Mouse (Mus musculus) brain, embryonic 14.5 days (tissue): ENCODE measurements at regions not wholly inside any gene's neighbourhood (a gene's known extent, or its start where the extent isn't known, plus 50 kb on each side); places are given as distances from the start of the nearest gene placed in this dataset.

Experiments
- DNase-seq: peaks from one replicate; pipeline ENCODE4 v3.0.0-alpha.2; 2011; ENCODE audit warnings: low read depth
- CTCF ChIP-seq: fragments of 200-500 bp; IDR thresholded peaks from 2 replicates; pipeline ENCODE4 v1.5.1; 2012; ENCODE audit warnings: inconsistent platforms, mild to moderate bottlenecking, moderate library complexity, borderline replicate concordance; ENCODE audit not compliant: insufficient read depth, insufficient read length; ENCODE audit errors: extremely low read depth
- POLR2A ChIP-seq: fragments of 200-500 bp; IDR thresholded peaks from 2 replicates; pipeline ENCODE4 v1.6.1; 2012; ENCODE audit warnings: mild to moderate bottlenecking, inconsistent platforms, borderline replicate concordance; ENCODE audit not compliant: poor library complexity, insufficient read depth, insufficient read length, severe bottlenecking; ENCODE audit errors: extremely low read depth

DNA sequence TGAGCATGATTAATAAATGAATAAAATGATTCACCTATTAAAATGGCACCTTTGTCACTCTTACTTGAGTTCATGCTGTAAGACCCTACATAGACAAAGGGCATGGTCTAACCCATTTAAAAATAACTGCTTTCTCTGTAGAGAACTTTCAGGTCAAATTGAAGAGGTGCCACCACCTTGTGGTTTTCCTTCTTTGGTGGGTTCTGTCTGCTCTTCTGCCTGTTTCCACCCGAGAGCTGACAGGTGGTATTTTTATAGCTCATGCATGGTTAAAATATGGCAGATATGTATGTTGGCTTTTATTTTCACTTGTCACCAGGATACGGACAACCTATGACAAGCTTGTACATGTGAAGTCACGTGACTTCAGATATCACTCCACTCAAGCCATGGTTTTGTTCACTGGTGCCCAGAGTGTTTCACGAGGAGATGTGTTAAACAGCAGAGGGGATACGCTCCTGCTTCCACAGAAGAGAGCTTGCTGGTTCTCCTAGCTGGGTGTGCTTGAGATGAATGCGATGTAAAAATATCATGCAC lies 794.3 kb upstream of the Car8 start:
- DNase-seq: no peak
- no peak for TF ChIP-seq CTCF
- no peak for TF ChIP-seq POLR2A

DNA sequence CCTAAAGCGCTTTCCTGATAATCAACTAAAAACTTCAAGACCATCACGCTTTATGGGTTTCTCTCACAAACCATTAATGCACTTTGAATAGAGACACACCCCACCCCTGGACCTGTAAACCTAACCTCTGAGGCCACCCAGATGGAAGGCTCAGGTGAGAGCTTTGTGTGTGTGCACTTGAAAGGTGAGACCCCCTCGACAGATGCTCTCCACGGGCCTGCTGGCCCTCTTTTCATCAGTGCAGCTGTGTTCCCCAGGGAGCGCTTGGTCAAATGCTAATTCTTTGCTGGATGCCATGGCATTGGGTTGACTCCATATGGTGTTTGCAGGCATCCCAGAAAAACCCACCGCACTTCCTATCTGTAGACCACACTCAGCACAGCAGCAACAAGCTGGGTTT lies 792.8 kb upstream of the Car8 start:
- TF ChIP-seq CTCF: no peak
- TF ChIP-seq POLR2A: no peak
- no peak for DNase-seq

DNA sequence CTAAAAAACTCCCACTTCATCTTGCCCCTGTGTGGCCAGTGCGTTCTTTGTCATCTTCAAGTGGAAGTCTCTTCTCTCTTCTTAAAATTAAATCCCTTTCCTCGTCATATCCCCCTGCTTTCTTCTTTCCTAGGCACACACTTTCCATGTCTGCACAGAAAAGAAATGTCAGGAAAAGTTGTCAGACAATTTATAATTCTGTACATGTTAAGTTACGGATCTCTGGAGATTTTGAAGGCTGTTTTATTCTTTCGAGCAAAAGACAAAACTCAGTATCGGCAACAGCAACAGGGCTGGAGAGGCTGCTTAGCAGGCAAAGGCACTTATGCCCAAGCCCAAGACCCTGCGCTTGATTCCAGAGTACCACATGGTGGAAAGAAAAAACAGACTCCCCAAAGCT lies 790.1 kb upstream of the Car8 start:
- TF ChIP-seq POLR2A (no peak), CTCF (no peak)
- DNase-seq: no peak

DNA sequence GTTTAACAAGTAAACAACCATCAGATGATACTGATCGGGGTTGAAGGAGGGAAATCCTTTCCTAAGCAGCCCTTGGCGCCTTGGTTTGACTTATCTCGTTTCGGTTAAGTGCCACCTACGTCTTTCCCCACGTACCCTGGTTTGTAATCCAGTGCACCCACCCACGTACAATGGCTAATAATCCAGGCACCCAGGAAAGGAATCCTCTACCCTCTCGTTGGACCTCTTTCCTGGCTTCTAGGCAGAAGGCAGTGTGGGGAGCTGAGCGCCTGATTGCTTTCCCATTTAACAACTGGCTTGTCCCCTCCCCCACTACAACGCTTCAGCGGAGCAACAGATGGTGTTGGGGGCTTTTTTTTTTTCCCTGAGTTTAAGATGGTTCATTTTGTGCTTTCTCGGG lies 789.6 kb upstream of the Car8 start:
- TF ChIP-seq CTCF (no peak), POLR2A (no peak)
- peak; percentile 88 for DNase-seq

DNA sequence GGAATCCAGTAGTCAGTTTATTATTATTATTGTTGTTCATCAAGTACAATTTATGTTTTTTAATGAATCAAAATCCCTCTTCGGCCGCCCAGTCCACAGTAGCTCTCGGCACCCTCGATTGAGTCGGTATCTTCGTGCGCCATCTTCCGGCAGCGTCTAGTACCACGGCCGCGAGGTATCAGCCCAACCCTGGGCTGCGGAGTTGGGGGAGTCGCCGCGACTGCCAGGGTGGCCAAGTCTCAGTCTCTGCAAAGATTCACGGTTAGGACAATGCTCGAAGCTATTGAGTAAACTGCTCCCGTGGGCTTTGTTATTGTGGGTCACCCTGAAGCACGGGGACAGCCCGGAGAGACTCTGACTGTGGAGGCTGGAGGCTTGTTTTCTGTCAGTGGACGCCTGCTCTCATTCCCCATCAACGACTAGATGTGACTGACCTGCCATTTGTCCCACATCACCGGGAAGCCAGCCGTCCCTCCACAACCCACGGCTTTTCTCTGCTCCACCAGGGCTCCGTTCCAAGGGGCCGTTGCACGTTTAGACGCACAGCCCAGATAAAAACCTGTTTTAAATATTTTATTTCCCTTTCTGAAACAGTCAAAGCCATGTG lies 789.1 kb upstream of the Car8 start:
- DNase-seq: peak; percentile 92
- no peak for TF ChIP-seq POLR2A
- TF ChIP-seq CTCF: peak; percentile 89

DNA sequence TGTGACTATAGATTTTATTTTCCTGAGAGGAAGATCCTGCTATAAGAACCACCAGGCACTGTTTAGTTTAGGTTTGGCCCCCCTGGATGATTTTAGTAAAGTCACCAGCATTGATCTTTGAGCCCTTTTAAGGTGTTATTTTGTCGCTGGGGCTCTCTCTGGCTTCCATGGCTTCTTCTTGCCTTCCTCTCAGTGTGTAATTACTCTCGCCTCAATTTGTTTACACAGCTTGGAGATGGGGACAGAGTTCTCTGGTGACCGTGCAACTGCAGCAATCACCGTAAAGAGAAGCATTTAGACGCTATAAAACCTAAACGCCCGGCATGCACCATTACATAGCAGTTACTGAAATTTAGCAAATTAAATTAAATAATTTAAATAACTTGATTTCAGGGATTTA lies 788.5 kb upstream of the Car8 start:
- DNase-seq: no peak
- TF ChIP-seq POLR2A: no peak
- TF ChIP-seq CTCF: no peak

DNA sequence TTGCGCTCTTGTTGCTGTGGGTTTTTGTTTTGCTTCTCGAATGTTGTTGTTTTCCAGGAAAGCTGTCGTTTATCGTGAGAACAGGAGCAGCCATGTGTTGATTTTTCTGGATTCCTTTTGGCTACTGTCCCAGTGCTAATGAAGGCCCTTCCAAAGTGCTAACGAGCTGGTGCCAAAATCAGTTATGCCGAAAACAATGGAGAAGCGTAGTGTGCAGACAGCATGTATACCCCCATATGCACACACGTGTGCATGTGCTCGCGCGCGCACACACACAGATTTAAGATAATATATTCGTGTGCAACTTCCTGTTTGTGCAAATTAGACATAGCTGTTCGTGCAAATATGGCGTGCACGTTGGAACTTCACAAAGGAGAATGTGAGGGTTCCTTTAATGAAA lies 788.0 kb upstream of the Car8 start:
- TF ChIP-seq POLR2A (no peak), CTCF (no peak)
- peak; percentile 97 for DNase-seq

DNA sequence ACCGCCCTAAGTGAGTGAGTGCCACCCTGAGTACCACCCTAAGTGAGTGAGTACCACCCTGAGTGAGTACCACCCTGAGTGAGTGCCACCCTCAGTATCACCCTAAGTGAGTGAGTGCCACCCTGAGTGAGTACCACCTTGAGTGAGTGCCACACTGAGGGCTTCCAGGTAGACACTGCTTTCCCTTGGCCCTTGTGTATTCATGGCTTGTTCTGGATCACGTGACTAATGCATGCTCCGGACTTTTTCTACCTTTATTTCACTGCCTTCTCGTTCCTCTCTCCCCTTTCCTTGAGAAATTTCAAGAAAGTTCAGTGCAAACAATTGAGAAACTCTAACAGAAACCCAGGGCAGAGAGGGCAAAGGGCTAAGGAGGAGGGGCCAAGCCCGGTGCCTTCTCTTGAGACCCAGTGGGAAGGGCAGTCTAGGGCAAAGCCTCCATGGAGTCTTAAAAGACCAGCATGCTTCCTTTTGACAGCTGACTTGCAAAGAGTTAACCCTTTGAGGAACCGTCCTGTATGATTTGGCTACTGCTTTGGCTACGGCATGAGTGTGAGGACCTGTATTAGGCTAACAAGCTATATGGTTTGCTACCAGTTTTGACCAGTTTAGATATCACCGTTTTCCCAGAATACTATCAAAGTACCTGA lies 787.1 kb upstream of the Car8 start:
- no peak for DNase-seq
- TF ChIP-seq POLR2A (no peak), CTCF (no peak)

DNA sequence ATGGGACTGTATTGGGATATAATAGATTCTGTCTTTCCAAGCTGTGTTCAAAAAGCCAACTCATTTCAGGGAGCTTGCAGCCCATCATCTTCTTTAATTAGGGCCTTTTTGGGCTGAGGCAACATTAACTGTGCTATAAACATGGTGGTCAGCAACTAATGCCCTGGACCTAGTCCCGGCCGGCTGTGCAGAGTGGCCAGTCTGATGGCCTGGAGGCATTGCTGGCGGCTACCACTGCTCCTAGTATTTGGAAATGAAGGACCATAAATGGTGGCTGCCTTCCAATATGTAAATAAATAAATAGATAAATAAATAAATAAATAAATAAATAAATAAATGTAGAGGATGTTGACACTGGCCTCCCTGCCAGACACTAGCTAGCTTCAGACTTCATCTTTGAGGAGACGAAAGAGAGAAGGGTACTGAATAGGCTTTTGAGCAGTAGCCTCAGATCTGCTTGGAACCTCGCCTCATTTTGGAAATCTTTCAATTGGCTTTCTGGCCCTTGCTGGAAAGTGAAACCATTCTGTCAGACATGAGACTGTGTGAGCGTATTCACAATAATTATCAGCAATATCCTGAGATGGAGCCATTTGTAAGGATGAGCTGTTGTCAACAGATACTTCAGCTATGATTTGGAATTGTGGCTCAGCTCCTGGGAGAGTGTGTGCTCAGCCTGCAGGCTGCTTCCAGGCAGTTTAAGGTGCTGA lies 785.5 kb upstream of the Car8 start:
- TF ChIP-seq POLR2A: no peak
- TF ChIP-seq CTCF: no peak
- peak; percentile 56 for DNase-seq

DNA sequence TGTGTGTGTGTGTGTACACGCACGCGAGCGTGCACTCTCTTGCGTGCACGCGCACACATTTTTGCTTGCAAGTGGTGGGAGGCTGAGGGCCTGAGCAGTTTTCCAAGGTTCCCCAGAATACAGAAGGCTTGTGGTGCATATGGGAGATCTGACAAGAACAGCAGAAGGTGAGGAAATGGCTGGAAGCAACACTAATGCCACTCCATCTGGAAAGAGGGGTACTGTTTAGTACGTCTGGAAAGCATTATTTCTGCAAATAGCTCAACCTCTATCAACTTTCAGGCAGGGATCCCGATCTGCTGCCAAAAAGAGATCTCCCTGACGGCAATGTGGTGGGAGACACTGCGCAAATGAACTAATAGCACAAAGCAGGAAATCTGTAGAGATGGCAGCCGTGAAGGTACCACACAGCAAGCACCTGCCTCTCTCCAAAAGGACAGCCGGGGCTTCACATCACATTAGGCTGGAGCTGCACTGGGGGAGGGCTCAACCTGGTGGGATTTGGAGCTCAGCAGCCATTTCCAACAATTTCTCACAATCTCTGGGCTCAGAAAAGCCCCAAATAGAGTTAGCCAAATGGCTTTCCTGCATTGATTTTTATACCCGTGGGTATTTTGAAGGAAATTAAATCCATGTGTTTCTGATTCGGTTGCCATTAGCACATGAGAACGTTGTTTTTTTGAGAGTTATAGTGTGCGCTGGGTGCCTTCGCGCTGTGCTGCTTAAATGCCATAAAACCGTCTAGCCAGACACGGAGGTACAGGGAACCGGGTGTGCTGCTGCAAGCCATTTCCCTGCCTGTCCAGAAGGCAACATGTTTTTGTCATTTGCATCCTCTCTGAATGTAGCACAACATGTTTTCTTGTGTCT lies 780.6 kb upstream of the Car8 start:
- no peak for TF ChIP-seq CTCF
- TF ChIP-seq POLR2A: no peak
- peak; percentile 91 for DNase-seq

DNA sequence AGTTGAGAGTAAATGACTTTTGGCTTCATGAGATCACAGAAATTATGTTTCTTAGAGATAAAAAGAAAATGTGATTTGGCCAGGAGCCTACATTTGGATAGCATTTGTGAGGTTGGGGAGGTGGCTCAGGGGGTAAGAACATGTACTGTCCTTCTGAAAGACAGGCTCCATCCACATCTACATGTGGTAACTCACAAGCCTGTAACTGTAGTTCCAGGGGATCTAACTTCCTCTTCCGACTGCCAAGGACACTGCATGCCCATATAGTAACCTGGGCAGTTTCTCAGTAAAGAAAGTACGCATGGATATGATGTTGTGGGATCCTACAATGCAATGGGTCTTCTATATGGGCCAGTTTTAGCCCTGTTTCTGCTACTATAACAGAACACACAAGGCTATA lies 779.4 kb upstream of the Car8 start:
- TF ChIP-seq POLR2A: no peak
- no peak for TF ChIP-seq CTCF

More for the DNA sequence above, 779.4 kb upstream of the Car8 start:
- DNase-seq: no peak
